Mouse (Mus musculus) megakaryocyte progenitor cell, adult 5-6 weeks (primary cell): ENCODE data around the gene Scgb2b19. TPM values are rescaled to one million over a fixed set of nuclear protein-coding genes. Genes with fewer than 3 reads are reported as not detected.
"Not testable (repeated sequence)": the region's sequence is repeated elsewhere in the genome, so short reads cannot be mapped to it uniquely, and the experiment has no call there.

Source experiments
- ATAC-seq: replicated peaks from 2 replicates; pipeline ENCODE4 v1.8.0; 2016; ENCODE audit warnings: mild to moderate bottlenecking, moderate TSS enrichment, inconsistent platforms; ENCODE audit not compliant: poor library complexity
- total RNA-seq, 2 experiments: library from RNA; stranded (forward) in 1 of 2; stranded (reverse) in 1 of 2; fragments of 157-497, 149-512 nt in 1 of 2; fragments of 200-1000 nt in 1 of 2; gene quantifications; 2 replicates each; pipeline versions ENCODE4 v1.2.3 to v1.2.4; 2015 to 2017

Gene Scgb2b19
- not detected in 2 replicates for total RNA-seq (2015)
- not detected in 2 replicates for total RNA-seq (2017)

GRCm38 (mm10) chr7:33280238-33280637 is at the start of gene Scgb2b19:
Gene Scgb2b19 (minus strand): TSS chr7:33280338.
- not testable (repeated sequence) for ATAC-seq

GRCm38 (mm10) chr7:33286991-33287390 is 6.9 kb upstream of the Scgb2b19 start, which contains the start of gene Scgb1b19:
Gene Scgb1b19 (plus strand): TSS chr7:33287291.
- not testable (repeated sequence) for ATAC-seq

Other genes with a start within 250 kb of the Scgb2b19 start
- gene Scgb2b17, start 223.8 kb downstream of the Scgb2b19 start, total RNA-seq (2015), result not detected in 2 replicates
- not detected in 2 replicates for gene Scgb2b17, start 223.8 kb downstream of the Scgb2b19 start, total RNA-seq (2017)
- gene Scgb1b17, start 216.9 kb downstream of the Scgb2b19 start, total RNA-seq (2015), result not detected in 2 replicates
- not detected in 2 replicates for gene Scgb1b17, start 216.9 kb downstream of the Scgb2b19 start, total RNA-seq (2017)
- not detected in 2 replicates for gene Scgb2b18, start 106.5 kb downstream of the Scgb2b19 start, total RNA-seq (2015)
- not detected in 2 replicates for gene Scgb2b18, start 106.5 kb downstream of the Scgb2b19 start, total RNA-seq (2017)
- gene Scgb1b18, start 94.8 kb downstream of the Scgb2b19 start, total RNA-seq (2015), result not detected in 2 replicates
- not detected in 2 replicates for gene Scgb1b18, start 94.8 kb downstream of the Scgb2b19 start, total RNA-seq (2017)
- gene Scgb1b19, start 7.0 kb upstream of the Scgb2b19 start, total RNA-seq (2015), result not detected in 2 replicates
- gene Scgb1b19, start 7.0 kb upstream of the Scgb2b19 start, total RNA-seq (2017), result not detected in 2 replicates
- not detected in 2 replicates for gene Scgb2b20, start 86.0 kb upstream of the Scgb2b19 start, total RNA-seq (2015)
- not detected in 2 replicates for gene Scgb2b20, start 86.0 kb upstream of the Scgb2b19 start, total RNA-seq (2017)
- gene Scgb1b20, start 92.9 kb upstream of the Scgb2b19 start, total RNA-seq (2015), result not detected in 2 replicates
- gene Scgb1b20, start 92.9 kb upstream of the Scgb2b19 start, total RNA-seq (2017), result not detected in 2 replicates
- not detected in 2 replicates for gene Scgb2b21, start 240.1 kb upstream of the Scgb2b19 start, total RNA-seq (2015)
- gene Scgb2b21, start 240.1 kb upstream of the Scgb2b19 start, total RNA-seq (2017), result not detected in 2 replicates